Mouse (Mus musculus): Measurements from ENCODE around the gene Tsc22d2. TPM values are rescaled to one million over a fixed set of nuclear protein-coding genes. Genes with fewer than 3 reads are reported as not detected.

Tsc22d2 gene
- polyA plus RNA-seq (2015; fragmentation: Nextera tagmentation; extraction: Ambion mirVana) = 8.2 and 8.4 TPM in 2 replicates

GRCm38 (mm10) chr3:58414234-58414938 is at the start of gene Tsc22d2:
TSS of gene Tsc22d2 (plus strand) at chr3:58414715.

Other genes starting within 250 kb of the Tsc22d2 start
- gene Eif2a, start 111.1 kb downstream of the Tsc22d2 start, polyA plus RNA-seq (2015; fragmentation: Nextera tagmentation; extraction: Ambion mirVana) = 34.4 and 34.9 TPM in 2 replicates
- 72.0 and 83.0 TPM in 2 replicates for gene Serp1, start 111.2 kb downstream of the Tsc22d2 start, polyA plus RNA-seq (2015; fragmentation: Nextera tagmentation; extraction: Ambion mirVana)
- 18.4 and 19.3 TPM in 2 replicates for gene Selenot, start 161.9 kb downstream of the Tsc22d2 start, polyA plus RNA-seq (2015; fragmentation: Nextera tagmentation; extraction: Ambion mirVana)
- not detected in 2 replicates for gene Erich6, start 222.5 kb downstream of the Tsc22d2 start, polyA plus RNA-seq (2015; fragmentation: Nextera tagmentation; extraction: Ambion mirVana)